Comparison of ENCODE assay signal across 8 mouse cellular contexts in genomic region chr12:102420168-102420890, GRCm38 (mm10). TPM values are rescaled to one million over a fixed set of nuclear protein-coding genes. Genes with fewer than 3 reads are reported as not detected.
DNase-seq lines count a peak whose midpoint lies in the region; ATAC-seq and TF ChIP-seq lines count a peak whose summit lies in the region.
"Had no signal": no experiment of that assay in that cellular context is flagged by ENCODE, and none has a peak within 500 bp of the region (broad histone marks: within the 10 kb centered on the region; RNA-seq: fewer than 3 reads in every experiment).

No protein-coding gene starts in this region.

- no peaks in the 10 kb centered on the region for H3K4me1 ChIP-seq in hindbrain, postnatal 0 days (ENCODE audit: insufficient read depth, low read length)
- peaks cover 4% of the 10 kb centered on the region; the same call in 1 of the 2 replicates for H3K4me1 ChIP-seq in hindbrain, embryonic 16.5 days (ENCODE audit: control insufficient read depth, insufficient read depth, low read depth, low read length)
- peaks cover 3% of the 10 kb centered on the region for H3K4me1 ChIP-seq in liver, postnatal 0 days (ENCODE audit: insufficient read depth)

- peaks cover 22% of the 10 kb centered on the region; the same call in 1 of the 2 replicates for H3K36me3 ChIP-seq in hindbrain, postnatal 0 days (ENCODE audit: insufficient read depth, low read length)
- peaks cover 8% of the 10 kb centered on the region for H3K36me3 ChIP-seq in hindbrain, embryonic 16.5 days (ENCODE audit: control insufficient read depth, insufficient read depth, low read length)
- no peaks in the 10 kb centered on the region for H3K36me3 ChIP-seq in liver, postnatal 0 days (replicated peaks; ENCODE audit: insufficient read depth, low read length)

- no peak overlapping the region for H3K4me2 ChIP-seq in hindbrain, postnatal 0 days (ENCODE audit: low read depth, low read length)
- H3K4me2 ChIP-seq in hindbrain, embryonic 16.5 days (ENCODE audit: low read length): no peak overlapping the region
- no peak overlapping the region for H3K4me2 ChIP-seq in liver, postnatal 0 days (ENCODE audit: low read depth, low read length)

- TF ChIP-seq EP300 in liver, postnatal 0 days (IDR thresholded peaks at IDR 0.05; ENCODE audit: low read depth): peak; percentile 92

- H3K9me3 ChIP-seq in hindbrain, postnatal 0 days (ENCODE audit: low read length): no peaks in the 10 kb centered on the region
- H3K9me3 ChIP-seq in hindbrain, embryonic 16.5 days (ENCODE audit: control insufficient read depth, low read length): no peaks in the 10 kb centered on the region
- no peaks in the 10 kb centered on the region for H3K9me3 ChIP-seq in liver, postnatal 0 days (ENCODE audit: low read length)

- peak; percentile 53 for DNase-seq in hindbrain, postnatal 0 days (ENCODE audit: low spot score)
- peak; percentile 80 for DNase-seq in c-Kit-positive CD71-positive TER-119-positive erythroid progenitor cells, embryonic 14.5 days (ENCODE audit: low spot score)
- peak; percentile 60 for DNase-seq in kidney, adult 18-20 months
- DNase-seq in liver, postnatal 0 days: no peak
- no peak for DNase-seq in right cerebral cortex, postnatal 14 days
- no peak for DNase-seq in gastrocnemius, adult 18-20 months (ENCODE audit: low spot score)
- DNase-seq: thymus, postnatal 4 days had no signal

- H3K27me3 ChIP-seq in hindbrain, postnatal 0 days (ENCODE audit: insufficient read depth, low read length): no peaks in the 10 kb centered on the region
- no peaks in the 10 kb centered on the region for H3K27me3 ChIP-seq in hindbrain, embryonic 16.5 days (replicated peaks; ENCODE audit: control insufficient read depth, insufficient read depth, low read length)
- no peaks in the 10 kb centered on the region for H3K27me3 ChIP-seq in liver, postnatal 0 days (ENCODE audit: insufficient read depth, low read length)

- H3K9ac ChIP-seq in hindbrain, postnatal 0 days (replicated peaks; ENCODE audit: low read length): no peak overlapping the region
- no peak overlapping the region for H3K9ac ChIP-seq in hindbrain, embryonic 16.5 days (ENCODE audit: low read depth, low read length)
- H3K9ac ChIP-seq in liver, postnatal 0 days (replicated peaks): no peak overlapping the region

- H3K4me3 ChIP-seq in hindbrain, postnatal 0 days (ENCODE audit: low read length): no peak overlapping the region
- H3K4me3 ChIP-seq in hindbrain, embryonic 16.5 days (ENCODE audit: low read length): no peak overlapping the region
- H3K4me3 ChIP-seq in liver, postnatal 0 days (ENCODE audit: low read depth, low read length): no peak overlapping the region

- WGBS in hindbrain, postnatal 0 days: 84% methylated on average over 10 of the region's 10 CpGs
- 88% methylated on average over 10 of the region's 10 CpGs for WGBS in hindbrain, embryonic 16.5 days
- 52% methylated on average over 10 of the region's 10 CpGs for WGBS in liver, postnatal 0 days (ENCODE audit: insufficient replicate concordance)

- no peak for TF ChIP-seq CTCF in hindbrain, postnatal 0 days (IDR thresholded peaks at IDR 0.05; ENCODE audit: low read depth)
- no peak for TF ChIP-seq CTCF in liver, postnatal 0 days (IDR thresholded peaks at IDR 0.05; ENCODE audit: low read depth)

- 0 out of 2 replicates have a peak, but pooled peaks have one; percentile 35 for ATAC-seq in hindbrain, postnatal 0 days
- ATAC-seq in hindbrain, embryonic 16.5 days: no peak
- peak; percentile 75 for ATAC-seq in liver, postnatal 0 days

- H3K27ac ChIP-seq in hindbrain, postnatal 0 days: peak overlapping the region; percentile 67; the same call in 1 of the 2 replicates
- H3K27ac ChIP-seq in hindbrain, embryonic 16.5 days (ENCODE audit: low read depth, low read length): no peak overlapping the region; the same call in 1 of the 2 replicates
- H3K27ac ChIP-seq in liver, postnatal 0 days (ENCODE audit: low read depth): no peak overlapping the region

RNA-seq across cellular contexts. Expression of gene Lgmn, which starts 19.3 kb away (rescaled TPM):
- total RNA-seq in hindbrain, postnatal 0 days (2014; rRNA removed): 148 TPM in 2 replicates
- 166 and 179 TPM in 2 replicates for polyA plus RNA-seq in hindbrain, postnatal 0 days (2015; fragmentation: Nextera tagmentation; extraction: Ambion mirVana)
- 127 and 141 TPM in 2 replicates for polyA plus RNA-seq in hindbrain, embryonic 16.5 days (2015; fragmentation: Nextera tagmentation; extraction: Ambion mirVana)
- 140 and 142 TPM in 2 replicates for polyA plus RNA-seq in liver, postnatal 0 days (2015; fragmentation: Nextera tagmentation; extraction: Ambion mirVana)
- total RNA-seq in gastrocnemius, adult 18-20 months (2021): 10 to 100 TPM; 24.5 to 25.9 TPM

RNA-seq across cellular contexts. Expression of gene Golga5, which starts 48.6 kb away (rescaled TPM):
- 23.2 and 24.7 TPM in 2 replicates for total RNA-seq in hindbrain, postnatal 0 days (2014; rRNA removed)
- polyA plus RNA-seq in hindbrain, postnatal 0 days (2015; fragmentation: Nextera tagmentation; extraction: Ambion mirVana): 24.3 and 25.0 TPM in 2 replicates
- polyA plus RNA-seq in hindbrain, embryonic 16.5 days (2015; fragmentation: Nextera tagmentation; extraction: Ambion mirVana): 24.7 and 28.9 TPM in 2 replicates
- polyA plus RNA-seq in liver, postnatal 0 days (2015; fragmentation: Nextera tagmentation; extraction: Ambion mirVana): 16.5 and 16.7 TPM in 2 replicates
- total RNA-seq in gastrocnemius, adult 18-20 months (2021): 10 to 100 TPM; 29.5 to 31.3 TPM

Comparison
In these comparisons a context has a peak if more than half of its experiments do, and no peak if none do; other contexts are left out.
1. DNase-seq: peak in hindbrain, postnatal 0 days (single experiment), c-Kit-positive CD71-positive TER-119-positive erythroid progenitor cells, embryonic 14.5 days (single experiment) and kidney, adult 18-20 months (single experiment); none in liver, postnatal 0 days (single experiment), right cerebral cortex, postnatal 14 days (single experiment) and gastrocnemius, adult 18-20 months (single experiment).